Mouse (Mus musculus) liver, postnatal 0 days (tissue): ENCODE data around the gene Kctd12.

Experiments
- CTCF ChIP-seq: sonication (generic); IDR thresholded peaks from 2 replicates; pipeline ENCODE4 v1.5.1; 2016; ENCODE audit warnings: antibody characterized with exemption, low read depth
- EP300 ChIP-seq: IDR thresholded peaks from 2 replicates; pipeline ENCODE4 v1.6.1; 2016; ENCODE audit warnings: antibody characterized with exemption, low read depth, mild to moderate bottlenecking

GRCm38 (mm10) chr14:102975865-102976264, 6.6 kb downstream of the Kctd12 start:
- TF ChIP-seq CTCF (no peak), EP300 (no peak)
